Mouse (Mus musculus): ENCODE measurements around the gene Prpf4.

DNA sequence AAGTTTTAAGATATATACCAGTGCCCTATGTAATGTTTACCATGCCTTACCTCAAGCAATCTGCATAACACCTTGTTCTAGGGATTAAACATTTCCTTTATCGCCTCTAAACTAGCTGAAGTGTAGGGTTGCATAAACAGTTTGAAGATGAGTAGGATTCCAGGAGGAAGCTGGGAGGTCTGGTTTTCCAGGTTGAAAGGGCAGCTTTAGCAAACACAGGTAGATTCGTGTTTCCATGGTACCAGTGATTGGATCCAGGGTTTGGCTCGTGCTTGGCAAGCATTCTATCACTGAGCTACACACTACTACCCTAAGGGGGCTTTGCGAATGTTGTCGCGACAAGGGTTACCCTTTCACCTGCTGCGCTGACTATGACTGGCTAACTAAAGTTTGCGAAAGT is 44.3 kb upstream of the Prpf4 start:
- TF ChIP-seq CTCF (IDR thresholded peaks at IDR 0.05) (no peak), EP300 (IDR thresholded peaks at IDR 0.05) (0 out of 2 replicates have a peak, but pooled peaks have one; percentile 9)
